Mouse (Mus musculus) neural tube, embryonic 11.5 days (tissue): Measurements from ENCODE around the gene Lao1. TPM values are rescaled to one million over a fixed set of nuclear protein-coding genes. Genes with fewer than 3 reads are reported as not detected.

Experiments used
- ATAC-seq: fragments of 200-750 bp; cut with Nextera tagmentation; 2 replicates; pipeline ENCODE4 v1.8.0; 2017; ENCODE audit warnings: moderate number of reproducible peaks, mild to moderate bottlenecking, moderate TSS enrichment, moderate library complexity; ENCODE audit not compliant: insufficient read depth, low FRiP score, low TSS enrichment
- DNase-seq: peaks from one replicate; pipeline ENCODE4 v3.0.0-alpha.2; 2015; ENCODE audit warnings: low spot score
- H3K27ac ChIP-seq: fragments of 300-500 bp; sonication (generic); 2 replicates; pipeline ENCODE4 v1.5.1; 2014; ENCODE audit warnings: low read depth, mild to moderate bottlenecking, low read length
- H3K27me3 ChIP-seq: fragments of 300-500 bp; sonication (generic); 2 replicates; pipeline ENCODE4 v1.6.1; 2014; ENCODE audit warnings: mild to moderate bottlenecking, low read length, mixed read lengths; ENCODE audit not compliant: control insufficient read depth, insufficient read depth
- H3K36me3 ChIP-seq: fragments of 300-500 bp; sonication (generic); 2 replicates; pipeline ENCODE4 v1.6.1; 2014; ENCODE audit warnings: mild to moderate bottlenecking, low read length, moderate library complexity, mixed read lengths; ENCODE audit not compliant: control insufficient read depth, insufficient read depth
- H3K4me1 ChIP-seq: fragments of 300-500 bp; sonication (generic); 2 replicates; pipeline ENCODE4 v1.6.1; 2014; ENCODE audit warnings: low read length, mixed read lengths; ENCODE audit not compliant: control insufficient read depth, insufficient read depth
- H3K4me2 ChIP-seq: fragments of 300-500 bp; sonication (generic); 2 replicates; pipeline ENCODE4 v1.6.1; 2014; ENCODE audit warnings: low read depth, mild to moderate bottlenecking, moderate library complexity
- H3K4me3 ChIP-seq: fragments of 300-500 bp; sonication (generic); 2 replicates; pipeline ENCODE4 v1.5.1; 2014; ENCODE audit warnings: low read depth, low read length
- H3K9ac ChIP-seq: fragments of 300-500 bp; sonication (generic); 2 replicates; pipeline ENCODE4 v1.6.1; 2014; ENCODE audit warnings: mild to moderate bottlenecking, low read length
- H3K9me3 ChIP-seq: fragments of 300-500 bp; sonication (generic); 2 replicates; pipeline ENCODE4 v1.6.1; 2016; ENCODE audit warnings: low read length; ENCODE audit not compliant: control insufficient read depth
- WGBS: fragments of 180-500 bp; shearing (Covaris S2); extraction: QIAGEN DNeasy Blood & Tissue Kit; methylation state at CpG from one replicate; pipeline ENCODE4 v1.1.7; 2014; 5-methylcytosine and 5-hydroxymethylcytosine counted together
- polyA plus RNA-seq: library from polyadenylated mRNA; unstranded; fragments of >200 nt; fragmentation: Nextera tagmentation; extraction: Ambion mirVana; gene quantifications from 2 replicates; pipeline ENCODE4 v1.2.1, GENCODE M21; 2014

The Lao1 gene
- polyA plus RNA-seq, 1 experiment from 2014 or later = not detected

GRCm38 (mm10) chr4:119008476-119008875 is 47.1 kb downstream of the Lao1 start:
- WGBS = 23% methylated on average over 6 of the region's 6 CpGs

GRCm38 (mm10) chr4:119009814-119010213 is 48.4 kb downstream of the Lao1 start:
- Histone ChIP-seq H3K9me3 (no peaks in the 10 kb centered on the region), H3K4me2 (no peak overlapping the region), H3K27ac (no peak overlapping the region), H3K36me3 (no peaks in the 10 kb centered on the region), H3K4me1 (no peaks in the 10 kb centered on the region), H3K4me3 (no peak overlapping the region), H3K9ac (no peak overlapping the region), H3K27me3 (no peaks in the 10 kb centered on the region)
- DNase-seq (no peak), ATAC-seq (no peak)
- 83% methylated on average over 8 of the region's 8 CpGs for WGBS

More at GRCm38 (mm10) chr4:119008476-119008875, 47.1 kb downstream of the Lao1 start:
- DNase-seq (no peak), ATAC-seq (no peak)
- Histone ChIP-seq H3K4me1 (no peaks in the 10 kb centered on the region), H3K27me3 (no peaks in the 10 kb centered on the region), H3K9me3 (no peaks in the 10 kb centered on the region), H3K4me2 (no peak overlapping the region), H3K36me3 (no peaks in the 10 kb centered on the region), H3K27ac (no peak overlapping the region), H3K4me3 (no peak overlapping the region), H3K9ac (no peak overlapping the region)

- Histone ChIP-seq H3K4me2 (no peak overlapping the region), H3K4me1 (no peaks in the 10 kb centered on the region), H3K27me3 (no peaks in the 10 kb centered on the region), H3K9me3 (no peaks in the 10 kb centered on the region), H3K4me3 (no peak overlapping the region), H3K36me3 (no peaks in the 10 kb centered on the region), H3K9ac (no peak overlapping the region), H3K27ac (no peak overlapping the region)
- ATAC-seq = no peak
- WGBS = 65% methylated on average over 10 of the region's 10 CpGs
- no peak for DNase-seq
Observed at GRCm38 (mm10) chr4:119011050-119011680, 49.8 kb downstream of the Lao1 start.

GRCm38 (mm10) chr4:119013031-119013430 is 51.7 kb downstream of the Lao1 start:
- ATAC-seq (no peak), DNase-seq (no peak)
- WGBS = 90% methylated on average over 5 of the region's 5 CpGs

GRCm38 (mm10) chr4:119014997-119015396 is 53.6 kb downstream of the Lao1 start:
- H3K4me2 ChIP-seq = no peak overlapping the region
- no peaks in the 10 kb centered on the region for H3K27me3 ChIP-seq
- no peak overlapping the region for H3K9ac ChIP-seq
- ATAC-seq (no peak), DNase-seq (no peak)
- H3K4me3 ChIP-seq = no peak overlapping the region
- H3K9me3 ChIP-seq = no peaks in the 10 kb centered on the region
- H3K4me1 ChIP-seq = no peaks in the 10 kb centered on the region
- no peak overlapping the region for H3K27ac ChIP-seq
- no peaks in the 10 kb centered on the region for H3K36me3 ChIP-seq

More at GRCm38 (mm10) chr4:119013031-119013430, 51.7 kb downstream of the Lao1 start:
- no peak overlapping the region for H3K4me2 ChIP-seq
- H3K4me3 ChIP-seq = no peak overlapping the region
- no peaks in the 10 kb centered on the region for H3K4me1 ChIP-seq
- no peak overlapping the region for H3K9ac ChIP-seq
- H3K36me3 ChIP-seq = no peaks in the 10 kb centered on the region
- H3K27ac ChIP-seq = no peak overlapping the region
- no peaks in the 10 kb centered on the region for H3K27me3 ChIP-seq
- no peaks in the 10 kb centered on the region for H3K9me3 ChIP-seq

- Histone ChIP-seq H3K9me3 (no peaks in the 10 kb centered on the region), H3K27ac (no peak overlapping the region), H3K27me3 (no peaks in the 10 kb centered on the region), H3K9ac (no peak overlapping the region), H3K4me2 (no peak overlapping the region), H3K36me3 (no peaks in the 10 kb centered on the region), H3K4me3 (no peak overlapping the region), H3K4me1 (no peaks in the 10 kb centered on the region)
- ATAC-seq (no peak), DNase-seq (no peak)
- 67% methylated on average over 6 of the region's 6 CpGs for WGBS
Observed at GRCm38 (mm10) chr4:119015557-119015956, 54.2 kb downstream of the Lao1 start.

- Histone ChIP-seq H3K4me1 (no peaks in the 10 kb centered on the region), H3K4me2 (no peak overlapping the region), H3K36me3 (no peaks in the 10 kb centered on the region), H3K27me3 (no peaks in the 10 kb centered on the region), H3K4me3 (no peak overlapping the region), H3K27ac (no peak overlapping the region), H3K9ac (no peak overlapping the region), H3K9me3 (no peaks in the 10 kb centered on the region)
- no peak for ATAC-seq
- DNase-seq = no peak
- WGBS = 89% methylated on average over 5 of the region's 5 CpGs
Observed at GRCm38 (mm10) chr4:119017078-119017477, 55.7 kb downstream of the Lao1 start.

Other genes with a start within 250 kb of the Lao1 start
- gene Olfr1340, start 241.4 kb upstream of the Lao1 start, polyA plus RNA-seq = not detected in 2 replicates
- gene Olfr1339, start 229.4 kb upstream of the Lao1 start, polyA plus RNA-seq = not detected in 2 replicates
- not detected in 2 replicates for gene Olfr1338, start 202.8 kb upstream of the Lao1 start, polyA plus RNA-seq
- not detected in 2 replicates for gene Olfr1337, start 179.0 kb upstream of the Lao1 start, polyA plus RNA-seq
- gene Olfr1335, start 151.6 kb upstream of the Lao1 start, polyA plus RNA-seq = not detected in 2 replicates
- gene Olfr1333, start 125.3 kb upstream of the Lao1 start, polyA plus RNA-seq = not detected in 2 replicates
- gene Olfr1331, start 96.9 kb upstream of the Lao1 start, polyA plus RNA-seq = not detected in 2 replicates
- gene Olfr1330, start 73.0 kb upstream of the Lao1 start, polyA plus RNA-seq = not detected in 2 replicates
- gene Olfr1329, start 44.1 kb upstream of the Lao1 start, polyA plus RNA-seq = not detected in 2 replicates
- not detected in 2 replicates for gene Olfr1328, start 23.0 kb upstream of the Lao1 start, polyA plus RNA-seq
- gene Slc2a1, start 147.1 kb downstream of the Lao1 start, polyA plus RNA-seq = 151 and 162 TPM in 2 replicates
- gene Zfp691, start 212.6 kb downstream of the Lao1 start, polyA plus RNA-seq = 9.7 and 11.4 TPM in 2 replicates
- gene Ermap, start 228.4 kb downstream of the Lao1 start, polyA plus RNA-seq = 6.4 and 8.2 TPM in 2 replicates
- gene Svbp, start 233.7 kb downstream of the Lao1 start, polyA plus RNA-seq = 172 and 179 TPM in 2 replicates